Mouse (Mus musculus): ENCODE results near the gene Gpr1. TPM values are rescaled to one million over a fixed set of nuclear protein-coding genes. Genes with fewer than 3 reads are reported as not detected.

Gene Gpr1
- total and polyA plus RNA-seq, 2 experiments from 2014 or later = 0.48 to 1.2 TPM

DNA sequence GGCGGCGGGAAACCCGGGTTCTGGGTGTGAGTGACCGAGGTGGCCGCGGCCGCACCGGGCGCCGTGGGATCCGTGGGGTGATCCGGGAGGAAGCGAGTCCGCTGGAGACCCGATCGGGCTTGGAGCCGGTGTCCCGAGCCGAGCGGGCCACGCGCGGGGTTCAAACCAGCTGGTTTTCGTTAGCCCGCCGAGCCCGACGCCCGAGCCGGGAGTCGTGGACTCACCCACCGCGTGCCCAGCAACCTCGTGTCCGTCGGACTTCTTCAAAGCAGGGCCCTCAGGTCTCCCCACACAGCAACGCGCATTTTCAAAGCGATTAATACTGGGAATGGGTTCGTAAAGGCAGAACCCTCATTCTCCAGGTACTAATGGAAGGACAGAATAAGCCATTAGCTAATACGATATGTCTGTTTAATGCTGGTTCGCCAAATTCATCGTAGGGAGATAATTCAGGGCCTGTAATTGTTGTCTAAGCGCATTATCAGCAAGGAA is 34.1 kb upstream of the Gpr1 start:
- no peak for DNase-seq (ENCODE audit: low spot score)
- Histone ChIP-seq H3K9ac (replicated peaks; ENCODE audit: low read length) (0 out of 2 replicates have a peak overlapping the region, but pooled peaks have one; percentile 18), H3K27me3 (ENCODE audit: insufficient read depth, low read length) (peaks cover 58% of the 10 kb centered on the region)

DNA sequence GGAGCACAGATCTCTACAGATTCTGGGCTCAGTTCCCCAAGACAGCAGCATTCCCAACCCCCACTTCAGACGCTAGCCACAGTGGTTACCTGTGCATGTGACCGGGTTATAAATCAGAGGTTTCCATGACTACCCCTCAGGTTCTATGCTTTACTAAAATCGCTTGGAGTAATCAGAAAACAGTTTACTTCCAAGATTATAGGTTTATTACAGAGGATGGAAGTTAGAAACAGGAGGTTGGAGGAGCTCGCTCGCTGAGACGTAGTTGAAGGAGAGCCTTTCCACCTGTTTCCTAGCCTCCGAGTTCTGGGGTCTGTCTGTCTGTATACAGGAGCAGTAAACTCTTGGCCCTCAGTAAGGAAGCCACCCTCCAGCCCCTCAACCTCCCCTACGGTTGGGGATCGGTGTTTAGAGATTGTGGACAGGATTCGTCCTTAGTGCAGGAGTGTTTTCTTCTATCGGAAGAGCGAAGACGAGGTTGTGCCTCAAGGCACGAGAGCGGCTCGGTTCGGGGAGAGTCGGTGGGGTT is 33.6 kb upstream of the Gpr1 start:
- Histone ChIP-seq H3K4me2 (ENCODE audit: low read depth, low read length) (peak overlapping the region; percentile 47), H3K9ac (replicated peaks; ENCODE audit: low read length) (0 out of 2 replicates have a peak overlapping the region, but pooled peaks have one; percentile 18), H3K27ac (no peak overlapping the region; the same call in 1 of the 2 replicates), H3K4me1 (ENCODE audit: insufficient read depth, low read length) (no peaks in the 10 kb centered on the region), H3K9me3 (ENCODE audit: low read length) (no peaks in the 10 kb centered on the region), H3K4me3 (ENCODE audit: low read length) (peak overlapping the region; percentile 23), H3K27me3 (ENCODE audit: insufficient read depth, low read length) (peaks cover 58% of the 10 kb centered on the region), H3K36me3 (ENCODE audit: insufficient read depth, low read length) (no peaks in the 10 kb centered on the region)
- ATAC-seq (no peak), DNase-seq (ENCODE audit: low spot score) (no peak)
- WGBS = under 1% methylated on average over 18 of the region's 18 CpGs
- no peak for TF ChIP-seq CTCF (IDR thresholded peaks at IDR 0.05; ENCODE audit: low read depth)

More for the DNA sequence above, 34.1 kb upstream of the Gpr1 start:
- Histone ChIP-seq H3K9me3 (ENCODE audit: low read length) (no peaks in the 10 kb centered on the region), H3K4me2 (ENCODE audit: low read depth, low read length) (peak overlapping the region; percentile 47), H3K27ac (no peak overlapping the region; the same call in 1 of the 2 replicates), H3K36me3 (ENCODE audit: insufficient read depth, low read length) (no peaks in the 10 kb centered on the region), H3K4me1 (ENCODE audit: insufficient read depth, low read length) (no peaks in the 10 kb centered on the region), H3K4me3 (ENCODE audit: low read length) (peak overlapping the region; percentile 23)
- TF ChIP-seq CTCF (IDR thresholded peaks at IDR 0.05; ENCODE audit: low read depth) = no peak
- 4% methylated on average over 44 of the region's 44 CpGs for WGBS
- ATAC-seq = no peak

DNA sequence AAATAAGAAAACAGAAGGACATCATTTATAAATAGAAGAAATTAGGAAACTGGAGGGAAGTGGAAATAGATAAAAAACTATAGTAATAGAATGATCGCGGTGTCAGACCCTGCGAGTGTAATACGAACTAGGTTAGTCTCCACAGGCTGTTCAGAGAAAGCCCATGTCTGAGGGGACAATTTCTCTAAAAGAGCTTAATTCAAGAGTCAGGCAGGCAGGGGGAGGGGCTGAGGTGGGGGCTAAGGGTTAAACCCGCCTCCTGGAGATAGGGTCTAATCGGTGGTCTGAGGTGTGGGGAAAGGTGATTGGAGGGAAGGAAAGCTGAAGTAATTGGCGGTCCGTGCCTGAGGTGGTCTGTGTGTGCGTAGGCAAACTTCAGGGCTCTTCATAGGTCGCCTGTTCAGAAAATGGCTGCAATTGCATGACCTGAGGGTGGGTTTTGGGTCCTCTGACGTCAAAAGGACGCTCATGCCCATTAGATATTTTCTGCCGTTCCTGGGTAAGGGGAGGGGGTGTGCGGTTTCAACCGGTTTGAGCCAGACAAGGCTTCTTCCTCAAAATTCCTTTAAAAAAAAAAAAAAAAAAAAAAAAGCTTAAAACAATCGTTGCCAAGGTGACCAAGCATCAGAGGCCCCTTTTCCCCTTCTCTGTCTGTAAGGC is 32.6 kb upstream of the Gpr1 start:
- Histone ChIP-seq H3K4me2 (ENCODE audit: low read depth, low read length) (peak overlapping the region; percentile 47), H3K9me3 (ENCODE audit: low read length) (no peaks in the 10 kb centered on the region), H3K9ac (replicated peaks; ENCODE audit: low read length) (no peak overlapping the region), H3K4me3 (ENCODE audit: low read length) (no peak overlapping the region; the same call in 1 of the 2 replicates), H3K27ac (no peak overlapping the region), H3K4me1 (ENCODE audit: insufficient read depth, low read length) (no peaks in the 10 kb centered on the region), H3K27me3 (ENCODE audit: insufficient read depth, low read length) (peaks cover 49% of the 10 kb centered on the region), H3K36me3 (ENCODE audit: insufficient read depth, low read length) (no peaks in the 10 kb centered on the region)
- no peak for TF ChIP-seq CTCF (IDR thresholded peaks at IDR 0.05; ENCODE audit: low read depth)
- peak; percentile 65 for DNase-seq (ENCODE audit: low spot score)
- ATAC-seq = peak; percentile 89
- 4% methylated on average over 16 of the region's 16 CpGs for WGBS

DNA sequence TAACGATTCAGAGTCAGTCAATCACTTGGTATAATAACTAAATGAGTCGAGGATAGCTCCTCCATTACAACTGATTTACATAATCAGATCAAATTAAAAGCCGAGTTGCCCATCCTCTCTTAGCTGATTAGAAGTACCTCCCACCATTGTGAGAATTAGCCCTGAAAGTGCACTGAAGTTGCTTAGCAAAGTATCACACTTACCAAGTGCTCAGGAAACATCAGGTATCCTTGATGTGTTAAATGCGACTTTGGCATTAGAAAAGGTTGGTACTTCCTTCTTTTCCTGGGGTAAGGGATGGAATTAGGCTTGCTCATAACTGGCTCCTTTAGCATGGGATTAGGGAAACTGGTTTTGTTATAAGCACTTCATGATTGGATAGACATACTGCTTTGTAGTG is 29.5 kb upstream of the Gpr1 start:
- Histone ChIP-seq H3K27ac (no peak overlapping the region), H3K36me3 (ENCODE audit: insufficient read depth, low read length) (no peaks in the 10 kb centered on the region), H3K9ac (replicated peaks; ENCODE audit: low read length) (no peak overlapping the region), H3K4me2 (ENCODE audit: low read depth, low read length) (no peak overlapping the region), H3K9me3 (ENCODE audit: low read length) (no peaks in the 10 kb centered on the region), H3K4me1 (ENCODE audit: insufficient read depth, low read length) (no peaks in the 10 kb centered on the region), H3K27me3 (ENCODE audit: insufficient read depth, low read length) (peaks cover 18% of the 10 kb centered on the region), H3K4me3 (ENCODE audit: low read length) (no peak overlapping the region)
- DNase-seq (ENCODE audit: low spot score) (no peak), ATAC-seq (no peak)
- TF ChIP-seq CTCF (IDR thresholded peaks at IDR 0.05; ENCODE audit: low read depth) = no peak
- 70% methylated on average over 4 of the region's 4 CpGs for WGBS

DNA sequence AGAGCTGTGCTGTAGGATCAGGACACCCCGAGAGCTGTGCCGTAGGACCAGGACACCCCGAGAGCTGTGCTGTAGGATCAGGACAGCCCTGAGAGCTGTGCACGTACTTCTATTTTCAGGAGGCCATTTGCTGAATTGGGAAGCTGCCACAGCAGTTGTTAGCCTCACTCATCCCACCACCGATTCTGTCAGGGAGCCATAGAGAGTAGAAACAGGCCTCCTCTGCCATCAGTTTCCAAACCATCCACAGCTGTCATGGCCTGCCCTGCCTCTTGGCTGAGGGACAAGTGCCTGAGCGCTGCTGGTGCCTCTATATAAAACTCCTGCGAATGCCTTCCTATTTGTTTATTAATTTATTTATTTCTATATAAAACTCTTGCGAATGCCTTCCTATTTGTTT is 25.4 kb upstream of the Gpr1 start:
- 74% methylated on average over 8 of the region's 8 CpGs for WGBS
- no peak for ATAC-seq
- no peak for TF ChIP-seq CTCF (IDR thresholded peaks at IDR 0.05; ENCODE audit: low read depth)

DNA sequence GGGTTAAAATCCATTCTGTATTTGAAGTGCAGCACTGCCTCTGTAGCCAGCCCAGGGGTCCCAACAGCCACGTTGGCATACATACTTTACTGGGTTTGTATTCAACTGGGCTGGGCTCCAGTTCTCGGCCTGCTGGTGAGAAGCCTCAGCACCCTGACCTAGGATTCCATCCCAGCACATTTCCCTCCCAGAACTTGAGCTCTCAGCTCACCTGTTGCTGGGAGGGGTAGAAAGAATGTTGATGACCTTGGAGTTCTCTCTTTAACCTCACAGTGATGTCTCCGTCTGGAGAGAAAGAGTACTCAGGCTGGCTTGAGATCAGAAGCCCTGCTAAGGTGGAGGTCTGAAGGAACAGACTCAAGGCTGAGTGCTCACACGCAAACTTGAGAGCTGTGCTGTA is 25.0 kb upstream of the Gpr1 start:
- TF ChIP-seq CTCF (IDR thresholded peaks at IDR 0.05; ENCODE audit: low read depth) = no peak
- Histone ChIP-seq H3K9me3 (ENCODE audit: low read length) (no peaks in the 10 kb centered on the region), H3K4me3 (ENCODE audit: low read length) (no peak overlapping the region), H3K4me2 (ENCODE audit: low read depth, low read length) (no peak overlapping the region), H3K27me3 (ENCODE audit: insufficient read depth, low read length) (no peaks in the 10 kb centered on the region), H3K36me3 (ENCODE audit: insufficient read depth, low read length) (no peaks in the 10 kb centered on the region), H3K27ac (no peak overlapping the region), H3K9ac (replicated peaks; ENCODE audit: low read length) (no peak overlapping the region), H3K4me1 (ENCODE audit: insufficient read depth, low read length) (no peaks in the 10 kb centered on the region)
- ATAC-seq (no peak), DNase-seq (ENCODE audit: low spot score) (no peak)
- 47% methylated on average over 4 of the region's 4 CpGs for WGBS

More for the DNA sequence above, 25.4 kb upstream of the Gpr1 start:
- no peak for DNase-seq (ENCODE audit: low spot score)
- Histone ChIP-seq H3K9me3 (ENCODE audit: low read length) (no peaks in the 10 kb centered on the region), H3K27ac (no peak overlapping the region), H3K27me3 (ENCODE audit: insufficient read depth, low read length) (no peaks in the 10 kb centered on the region), H3K4me1 (ENCODE audit: insufficient read depth, low read length) (no peaks in the 10 kb centered on the region), H3K4me2 (ENCODE audit: low read depth, low read length) (no peak overlapping the region), H3K4me3 (ENCODE audit: low read length) (no peak overlapping the region), H3K9ac (replicated peaks; ENCODE audit: low read length) (no peak overlapping the region), H3K36me3 (ENCODE audit: insufficient read depth, low read length) (no peaks in the 10 kb centered on the region)

DNA sequence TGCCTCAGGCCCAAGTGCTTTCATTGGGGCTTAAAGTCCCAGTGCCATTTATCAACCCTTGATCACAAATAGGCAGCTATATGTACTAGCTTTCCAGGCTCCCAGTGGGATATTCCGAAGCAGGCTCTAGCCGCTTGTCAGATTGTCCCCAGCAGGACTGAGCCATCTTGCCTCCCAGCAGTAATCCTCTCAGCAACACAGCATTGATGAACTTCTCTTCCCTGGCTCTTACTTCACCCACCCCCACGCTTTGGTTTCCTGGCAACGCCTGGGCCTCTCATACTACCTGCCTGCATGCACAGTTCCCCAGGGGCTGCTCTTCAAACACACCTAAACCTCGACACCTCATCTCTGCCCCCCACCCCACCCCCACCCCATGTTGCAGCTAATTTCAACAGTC is 23.0 kb upstream of the Gpr1 start:
- H3K4me2 ChIP-seq (ENCODE audit: low read depth, low read length) = no peak overlapping the region
- ATAC-seq = no peak
- TF ChIP-seq CTCF (IDR thresholded peaks at IDR 0.05; ENCODE audit: low read depth) = no peak
- H3K9ac ChIP-seq (replicated peaks; ENCODE audit: low read length) = no peak overlapping the region
- no peaks in the 10 kb centered on the region for H3K36me3 ChIP-seq (ENCODE audit: insufficient read depth, low read length)
- no peaks in the 10 kb centered on the region for H3K4me1 ChIP-seq (ENCODE audit: insufficient read depth, low read length)
- no peak overlapping the region for H3K27ac ChIP-seq
- WGBS = 13% methylated on average over 5 of the region's 5 CpGs
- no peak overlapping the region for H3K4me3 ChIP-seq (ENCODE audit: low read length)
- H3K9me3 ChIP-seq (ENCODE audit: low read length) = no peaks in the 10 kb centered on the region
- H3K27me3 ChIP-seq (ENCODE audit: insufficient read depth, low read length) = no peaks in the 10 kb centered on the region
- DNase-seq (ENCODE audit: low spot score) = no peak

Measured in hindbrain, postnatal 0 days (tissue).